Mouse (Mus musculus) kidney, adult 2 months (tissue): Measurements from ENCODE around the gene Akap2.

Source experiments
- CTCF ChIP-seq: fragments of 200-500 bp; conservative IDR thresholded peaks from 2 replicates; pipeline ENCODE4 v1.5.1; 2011; ENCODE audit warnings: low read depth, mild to moderate bottlenecking, control low read depth, low read length, moderate library complexity, mixed read lengths; ENCODE audit not compliant: insufficient read depth, insufficient read length
- POLR2A ChIP-seq: fragments of 200-500 bp; IDR thresholded peaks from one replicate; pipeline ENCODE4 v1.6.1; 2011; ENCODE audit warnings: low read depth, low read length, control low read depth

GRCm38 (mm10) chr4:57839343-57839742 lies 121.9 kb downstream of the Akap2 start:
- TF ChIP-seq CTCF: no peak
- TF ChIP-seq POLR2A: no peak
